Mouse (Mus musculus): ENCODE results near the gene Parp4. TPM values are rescaled to one million over a fixed set of nuclear protein-coding genes. Genes with fewer than 3 reads are reported as not detected.

The Parp4 gene
- 7.3 and 12.3 TPM in 2 replicates for total RNA-seq (2014; rRNA removed; ENCODE audit: low replicate concordance)
- polyA plus RNA-seq (2015; fragmentation: Nextera tagmentation; extraction: Ambion mirVana), result 9.8 and 10.1 TPM in 2 replicates

DNA sequence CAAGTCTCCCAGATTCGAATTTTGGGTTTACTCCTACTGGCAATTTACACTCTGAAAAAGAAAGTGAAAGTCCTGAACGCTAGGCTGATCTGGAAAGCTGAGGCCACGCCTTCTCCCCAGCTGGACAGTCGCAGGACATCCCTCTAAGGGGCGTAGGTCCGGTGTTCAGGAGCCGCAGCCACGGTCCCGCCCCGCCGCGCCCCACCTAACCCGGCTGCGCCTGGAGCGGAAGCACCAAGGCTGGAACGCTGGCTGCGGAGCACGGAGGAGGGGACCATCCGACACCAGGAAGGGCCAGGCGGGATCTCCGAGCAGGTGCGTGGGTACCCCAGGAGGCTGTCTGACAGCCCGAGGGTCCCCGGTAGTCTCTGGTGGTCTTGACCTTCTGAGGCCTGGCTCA, at the start of gene Parp4, which contains the start of gene Cenpj:
TSS of gene Parp4 (plus strand) at position 204 of the 400 bp plus-strand sequence.
TSS of gene Cenpj (minus strand) at position 10 of the 400 bp plus-strand sequence.
- Histone ChIP-seq H3K27ac (ENCODE audit: low read depth) (peak within 1 kb of the TSS; percentile 80), H3K4me1 (ENCODE audit: control insufficient read depth, insufficient read depth) (peaks cover 8% of the 10 kb centered on the region), H3K27me3 (ENCODE audit: control insufficient read depth, insufficient read depth, low read length) (no peaks in the 10 kb centered on the region), H3K4me3 (ENCODE audit: low read depth, low read length) (peak within 1 kb of the TSS; percentile 75), H3K9me3 (replicated peaks; ENCODE audit: control insufficient read depth, low read length) (no peaks in the 10 kb centered on the region), H3K4me2 (ENCODE audit: low read depth, low read length) (peak within 1 kb of the TSS; percentile 64), H3K9ac (replicated peaks; ENCODE audit: low read depth, low read length) (peak within 1 kb of the TSS; percentile 67), H3K36me3 (replicated peaks; ENCODE audit: control insufficient read depth, insufficient read depth, low read length) (peaks cover 14% of the 10 kb centered on the region)
- TF ChIP-seq CTCF (IDR thresholded peaks at IDR 0.05; ENCODE audit: low read depth), result no peak
- peak; percentile 20; the same call in 1 of the 2 replicates for TF ChIP-seq EP300 (IDR thresholded peaks at IDR 0.05; ENCODE audit: low read depth)
- DNase-seq (ENCODE audit: low spot score), result peak; percentile 90
- 0% methylated on average over 23 of the region's 24 CpGs for WGBS
- peak; percentile 88 for ATAC-seq (ENCODE audit: insufficient read depth, low read depth)

DNA sequence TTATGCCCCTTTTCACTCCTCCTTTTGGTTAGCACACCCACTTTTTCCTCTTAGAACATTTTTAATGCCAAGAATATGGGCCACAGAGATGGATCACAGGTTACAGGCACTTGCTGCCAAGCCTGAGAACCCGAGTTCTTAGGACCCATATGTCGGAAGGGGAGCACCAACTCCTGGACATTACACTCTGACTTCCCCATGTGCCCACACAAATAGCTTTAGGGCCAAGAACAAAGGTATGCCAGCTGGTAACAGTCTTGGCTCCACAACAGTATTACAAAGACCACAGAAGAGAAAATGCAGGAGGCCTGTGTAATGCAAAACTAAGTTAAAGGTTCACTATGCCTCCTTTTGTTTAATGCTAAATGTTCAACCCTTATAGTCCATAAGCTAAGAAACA, 44.6 kb upstream of the Parp4 start:
- DNase-seq (ENCODE audit: low spot score) (no peak), ATAC-seq (ENCODE audit: insufficient read depth, low read depth) (no peak)
- Histone ChIP-seq H3K27ac (ENCODE audit: low read depth) (no peak overlapping the region), H3K9me3 (replicated peaks; ENCODE audit: control insufficient read depth, low read length) (no peaks in the 10 kb centered on the region), H3K27me3 (ENCODE audit: control insufficient read depth, insufficient read depth, low read length) (no peaks in the 10 kb centered on the region), H3K36me3 (replicated peaks; ENCODE audit: control insufficient read depth, insufficient read depth, low read length) (peaks cover 45% of the 10 kb centered on the region), H3K9ac (replicated peaks; ENCODE audit: low read depth, low read length) (no peak overlapping the region), H3K4me3 (ENCODE audit: low read depth, low read length) (no peak overlapping the region), H3K4me2 (ENCODE audit: low read depth, low read length) (no peak overlapping the region), H3K4me1 (ENCODE audit: control insufficient read depth, insufficient read depth) (no peaks in the 10 kb centered on the region)
- no peak for TF ChIP-seq EP300 (IDR thresholded peaks at IDR 0.05; ENCODE audit: low read depth)
- no peak for TF ChIP-seq CTCF (IDR thresholded peaks at IDR 0.05; ENCODE audit: low read depth)
- 82% methylated on average over 2 of the region's 2 CpGs for WGBS

- Histone ChIP-seq H3K4me3 (ENCODE audit: low read depth, low read length) (no peak overlapping the region), H3K9ac (replicated peaks; ENCODE audit: low read depth, low read length) (no peak overlapping the region), H3K4me2 (ENCODE audit: low read depth, low read length) (no peak overlapping the region), H3K9me3 (replicated peaks; ENCODE audit: control insufficient read depth, low read length) (no peaks in the 10 kb centered on the region), H3K27me3 (ENCODE audit: control insufficient read depth, insufficient read depth, low read length) (no peaks in the 10 kb centered on the region), H3K36me3 (replicated peaks; ENCODE audit: control insufficient read depth, insufficient read depth, low read length) (peaks cover 18% of the 10 kb centered on the region), H3K4me1 (ENCODE audit: control insufficient read depth, insufficient read depth) (no peaks in the 10 kb centered on the region), H3K27ac (ENCODE audit: low read depth) (no peak overlapping the region)
- DNase-seq (ENCODE audit: low spot score) (no peak), ATAC-seq (ENCODE audit: insufficient read depth, low read depth) (no peak)
- no peak for TF ChIP-seq CTCF (IDR thresholded peaks at IDR 0.05; ENCODE audit: low read depth)
- TF ChIP-seq EP300 (IDR thresholded peaks at IDR 0.05; ENCODE audit: low read depth), result no peak
- 69% methylated on average over 1 of the region's 1 CpGs for WGBS
Measured at GRCm38 (mm10) chr14:56544946-56545345, 30.5 kb upstream of the Parp4 start.

DNA sequence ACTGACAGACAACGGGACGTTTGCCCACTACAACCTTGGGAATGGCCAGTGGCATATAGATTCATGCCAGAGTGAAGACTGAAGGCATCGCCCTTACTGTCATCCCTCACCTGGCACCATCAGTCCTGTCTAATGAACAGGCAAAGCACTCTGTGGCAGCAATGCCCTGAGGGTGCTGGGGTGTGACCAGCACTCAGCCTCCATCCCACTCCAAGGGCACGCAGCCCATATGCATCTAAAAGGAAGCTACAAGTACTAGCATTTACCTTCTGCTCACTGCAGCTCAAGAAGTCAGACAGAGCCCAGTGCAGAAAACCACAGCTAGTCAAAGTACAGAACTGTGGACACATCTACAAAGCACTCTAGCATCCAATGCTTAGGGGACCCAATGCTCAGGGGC, 29.9 kb upstream of the Parp4 start:
- WGBS, result 89% methylated on average over 4 of the region's 4 CpGs
- TF ChIP-seq CTCF (IDR thresholded peaks at IDR 0.05; ENCODE audit: low read depth), result no peak
- no peak for TF ChIP-seq EP300 (IDR thresholded peaks at IDR 0.05; ENCODE audit: low read depth)
- no peak for DNase-seq (ENCODE audit: low spot score)
- ATAC-seq (ENCODE audit: insufficient read depth, low read depth), result no peak
- Histone ChIP-seq H3K27ac (ENCODE audit: low read depth) (no peak overlapping the region), H3K36me3 (replicated peaks; ENCODE audit: control insufficient read depth, insufficient read depth, low read length) (peaks cover 19% of the 10 kb centered on the region), H3K9me3 (replicated peaks; ENCODE audit: control insufficient read depth, low read length) (no peaks in the 10 kb centered on the region), H3K27me3 (ENCODE audit: control insufficient read depth, insufficient read depth, low read length) (no peaks in the 10 kb centered on the region), H3K9ac (replicated peaks; ENCODE audit: low read depth, low read length) (no peak overlapping the region), H3K4me2 (ENCODE audit: low read depth, low read length) (no peak overlapping the region), H3K4me3 (ENCODE audit: low read depth, low read length) (no peak overlapping the region), H3K4me1 (ENCODE audit: control insufficient read depth, insufficient read depth) (no peaks in the 10 kb centered on the region)

DNA sequence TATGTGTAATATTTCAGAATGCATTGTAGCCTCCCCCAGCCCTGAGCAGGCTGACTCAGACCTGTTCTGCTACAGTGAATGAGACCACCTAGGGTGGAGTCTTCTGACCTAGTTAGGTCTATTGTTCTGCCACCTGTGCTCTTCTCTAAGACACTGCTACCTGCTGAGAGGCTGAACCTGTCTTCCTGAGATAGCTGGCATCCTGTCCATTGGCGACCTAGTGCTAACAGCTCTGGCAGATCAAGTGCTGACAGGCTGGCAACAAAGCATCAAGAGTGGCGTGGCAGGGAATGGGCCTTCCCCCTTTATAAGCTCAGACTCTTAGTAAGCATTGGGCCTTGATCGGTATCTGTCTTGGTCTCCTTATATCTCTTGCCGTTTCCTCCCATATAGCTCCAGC, 24.5 kb upstream of the Parp4 start:
- Histone ChIP-seq H3K4me2 (ENCODE audit: low read depth, low read length) (no peak overlapping the region), H3K27me3 (ENCODE audit: control insufficient read depth, insufficient read depth, low read length) (no peaks in the 10 kb centered on the region), H3K4me3 (ENCODE audit: low read depth, low read length) (no peak overlapping the region), H3K9ac (replicated peaks; ENCODE audit: low read depth, low read length) (no peak overlapping the region), H3K4me1 (ENCODE audit: control insufficient read depth, insufficient read depth) (no peaks in the 10 kb centered on the region), H3K36me3 (replicated peaks; ENCODE audit: control insufficient read depth, insufficient read depth, low read length) (peaks cover 44% of the 10 kb centered on the region; the same call in 1 of the 2 replicates), H3K9me3 (replicated peaks; ENCODE audit: control insufficient read depth, low read length) (no peaks in the 10 kb centered on the region), H3K27ac (ENCODE audit: low read depth) (no peak overlapping the region)
- WGBS, result 86% methylated on average over 4 of the region's 4 CpGs
- no peak for ATAC-seq (ENCODE audit: insufficient read depth, low read depth)
- no peak for DNase-seq (ENCODE audit: low spot score)
- no peak for TF ChIP-seq EP300 (IDR thresholded peaks at IDR 0.05; ENCODE audit: low read depth)
- no peak for TF ChIP-seq CTCF (IDR thresholded peaks at IDR 0.05; ENCODE audit: low read depth)

- H3K36me3 ChIP-seq (replicated peaks; ENCODE audit: control insufficient read depth, insufficient read depth, low read length), result peaks cover 44% of the 10 kb centered on the region; the same call in 1 of the 2 replicates
- no peaks in the 10 kb centered on the region for H3K4me1 ChIP-seq (ENCODE audit: control insufficient read depth, insufficient read depth)
- H3K9ac ChIP-seq (replicated peaks; ENCODE audit: low read depth, low read length), result no peak overlapping the region
- 83% methylated on average over 6 of the region's 6 CpGs for WGBS
- no peak overlapping the region for H3K4me2 ChIP-seq (ENCODE audit: low read depth, low read length)
- no peaks in the 10 kb centered on the region for H3K27me3 ChIP-seq (ENCODE audit: control insufficient read depth, insufficient read depth, low read length)
- H3K4me3 ChIP-seq (ENCODE audit: low read depth, low read length), result no peak overlapping the region
- H3K9me3 ChIP-seq (replicated peaks; ENCODE audit: control insufficient read depth, low read length), result no peaks in the 10 kb centered on the region
- no peak for TF ChIP-seq EP300 (IDR thresholded peaks at IDR 0.05; ENCODE audit: low read depth)
- no peak for TF ChIP-seq CTCF (IDR thresholded peaks at IDR 0.05; ENCODE audit: low read depth)
- ATAC-seq (ENCODE audit: insufficient read depth, low read depth) (no peak), DNase-seq (ENCODE audit: low spot score) (no peak)
- H3K27ac ChIP-seq (ENCODE audit: low read depth), result no peak overlapping the region
Measured at GRCm38 (mm10) chr14:56552924-56553323, 22.5 kb upstream of the Parp4 start.

All from heart, postnatal 0 days (tissue).